Mouse (Mus musculus): ENCODE results near the gene Dscam. TPM values are rescaled to one million over a fixed set of nuclear protein-coding genes. Genes with fewer than 3 reads are reported as not detected.
A peak's percentile ranks its signal among the peaks of the same experiment; 100 is the strongest.

Gene Dscam
- 4.8 and 5.4 TPM in 2 replicates for polyA plus RNA-seq (2016; fragmentation: Nextera tagmentation; extraction: Ambion mirVana)

DNA sequence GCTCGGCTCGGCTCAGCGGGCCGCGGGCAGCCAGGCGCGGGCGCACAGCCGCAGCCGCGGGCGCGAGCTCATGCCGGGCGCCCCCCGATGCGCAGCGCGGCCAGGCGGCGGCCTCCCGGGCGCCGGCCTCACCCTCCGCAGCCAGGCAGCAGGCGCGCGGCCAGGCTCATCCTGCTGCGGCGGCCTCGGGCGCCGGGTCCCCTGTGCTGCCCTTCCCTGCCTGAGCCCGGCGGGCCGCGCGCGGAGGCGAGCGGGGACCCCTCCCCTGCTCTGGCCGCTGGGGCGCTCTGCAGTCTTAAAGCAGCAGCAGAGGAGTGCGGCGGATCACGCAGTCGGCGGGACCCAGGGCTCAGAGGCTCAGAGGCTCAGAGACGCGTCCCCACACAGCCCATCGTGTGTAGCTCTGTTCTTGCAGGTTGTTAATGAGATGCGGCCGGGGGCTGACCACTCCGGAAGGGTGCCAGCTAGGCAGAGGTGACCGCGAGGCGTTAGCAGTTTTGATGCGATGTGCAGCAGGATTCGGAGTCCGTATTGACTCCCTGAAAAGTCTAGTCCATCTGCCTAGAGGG is at the start of gene Dscam:
Dscam (minus strand) TSS at position 240 of the 569 bp plus-strand sequence.
- H3K9me3 ChIP-seq, result no peaks in the 10 kb centered on the region
- H3K4me3 ChIP-seq, result peak within 1 kb of the TSS; percentile 68
- peaks cover 52% of the 10 kb centered on the region for H3K27me3 ChIP-seq
- H3K27ac ChIP-seq (replicated peaks), result peak within 1 kb of the TSS; percentile 91
- peak within 1 kb of the TSS; percentile 75 for H3K9ac ChIP-seq (replicated peaks)
- H3K4me1 ChIP-seq, result peaks cover 9% of the 10 kb centered on the region
- peak within 1 kb of the TSS; percentile 82 for H3K4me2 ChIP-seq (replicated peaks)
- H3K36me3 ChIP-seq, result no peaks in the 10 kb centered on the region
- peak; percentile 67 for ATAC-seq (ENCODE audit: low FRiP score, low read depth)
- 1% methylated on average over 45 of the region's 60 CpGs for WGBS

GRCm38 (mm10) chr16:97219381-97219780 is 48.8 kb upstream of the Dscam start:
- Histone ChIP-seq H3K4me3 (no peak overlapping the region), H3K27ac (replicated peaks) (no peak overlapping the region)
- WGBS, result 78% methylated on average over 2 of the region's 2 CpGs

GRCm38 (mm10) chr16:97209997-97210396 is 39.4 kb upstream of the Dscam start:
- 75% methylated on average over 5 of the region's 5 CpGs for WGBS
- Histone ChIP-seq H3K4me1 (no peaks in the 10 kb centered on the region), H3K4me3 (no peak overlapping the region), H3K9ac (replicated peaks) (no peak overlapping the region), H3K27me3 (no peaks in the 10 kb centered on the region), H3K36me3 (no peaks in the 10 kb centered on the region), H3K9me3 (peaks cover 3% of the 10 kb centered on the region; the same call in 1 of the 2 replicates), H3K4me2 (replicated peaks) (no peak overlapping the region), H3K27ac (replicated peaks) (no peak overlapping the region)
- ATAC-seq (ENCODE audit: low FRiP score, low read depth), result no peak

More at GRCm38 (mm10) chr16:97219381-97219780, 48.8 kb upstream of the Dscam start:
- no peak overlapping the region for H3K9ac ChIP-seq (replicated peaks)
- peaks cover 4% of the 10 kb centered on the region; the same call in 1 of the 2 replicates for H3K9me3 ChIP-seq
- H3K4me1 ChIP-seq, result no peaks in the 10 kb centered on the region
- no peaks in the 10 kb centered on the region for H3K27me3 ChIP-seq
- ATAC-seq (ENCODE audit: low FRiP score, low read depth), result no peak
- no peak overlapping the region for H3K4me2 ChIP-seq (replicated peaks)
- no peaks in the 10 kb centered on the region for H3K36me3 ChIP-seq

- Histone ChIP-seq H3K4me2 (replicated peaks) (no peak overlapping the region), H3K27me3 (no peaks in the 10 kb centered on the region), H3K36me3 (no peaks in the 10 kb centered on the region), H3K4me1 (no peaks in the 10 kb centered on the region), H3K27ac (replicated peaks) (no peak overlapping the region), H3K9me3 (no peaks in the 10 kb centered on the region), H3K9ac (replicated peaks) (no peak overlapping the region), H3K4me3 (no peak overlapping the region)
- WGBS, result 84% methylated on average over 2 of the region's 2 CpGs
- no peak for ATAC-seq (ENCODE audit: low FRiP score, low read depth)
Observed at GRCm38 (mm10) chr16:97208276-97208675, 37.7 kb upstream of the Dscam start.

DNA sequence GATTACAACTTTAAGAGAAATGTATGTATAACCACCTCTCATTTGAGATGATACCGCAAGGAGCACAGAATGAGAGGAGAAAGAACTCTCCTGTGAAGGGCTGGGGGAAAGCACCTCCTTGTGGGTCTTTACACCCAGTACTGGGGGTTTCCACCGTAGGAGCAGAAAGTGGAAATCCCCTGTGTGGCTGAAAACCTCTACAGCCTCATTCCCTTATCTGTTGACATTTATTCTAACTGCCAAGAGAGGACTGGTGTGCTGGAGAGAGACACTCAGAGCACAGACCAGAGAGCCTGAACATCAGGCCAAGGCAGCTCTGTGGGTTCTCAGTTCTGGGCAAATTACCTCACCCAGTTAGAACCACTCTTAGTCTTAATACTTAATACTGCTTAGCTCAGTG is 33.5 kb upstream of the Dscam start:
- Histone ChIP-seq H3K4me1 (no peaks in the 10 kb centered on the region), H3K27ac (replicated peaks) (no peak overlapping the region), H3K36me3 (no peaks in the 10 kb centered on the region), H3K27me3 (no peaks in the 10 kb centered on the region), H3K4me2 (replicated peaks) (no peak overlapping the region), H3K4me3 (no peak overlapping the region), H3K9me3 (no peaks in the 10 kb centered on the region), H3K9ac (replicated peaks) (no peak overlapping the region)
- 82% methylated on average over 2 of the region's 2 CpGs for WGBS
- no peak for ATAC-seq (ENCODE audit: low FRiP score, low read depth)

GRCm38 (mm10) chr16:97203554-97203953 is 33.0 kb upstream of the Dscam start:
- no peak for ATAC-seq (ENCODE audit: low FRiP score, low read depth)
- Histone ChIP-seq H3K27me3 (no peaks in the 10 kb centered on the region), H3K9ac (replicated peaks) (no peak overlapping the region), H3K4me3 (no peak overlapping the region), H3K36me3 (no peaks in the 10 kb centered on the region), H3K4me1 (no peaks in the 10 kb centered on the region), H3K27ac (replicated peaks) (no peak overlapping the region), H3K4me2 (replicated peaks) (no peak overlapping the region), H3K9me3 (no peaks in the 10 kb centered on the region)
- WGBS, result 90% methylated on average over 2 of the region's 2 CpGs

DNA sequence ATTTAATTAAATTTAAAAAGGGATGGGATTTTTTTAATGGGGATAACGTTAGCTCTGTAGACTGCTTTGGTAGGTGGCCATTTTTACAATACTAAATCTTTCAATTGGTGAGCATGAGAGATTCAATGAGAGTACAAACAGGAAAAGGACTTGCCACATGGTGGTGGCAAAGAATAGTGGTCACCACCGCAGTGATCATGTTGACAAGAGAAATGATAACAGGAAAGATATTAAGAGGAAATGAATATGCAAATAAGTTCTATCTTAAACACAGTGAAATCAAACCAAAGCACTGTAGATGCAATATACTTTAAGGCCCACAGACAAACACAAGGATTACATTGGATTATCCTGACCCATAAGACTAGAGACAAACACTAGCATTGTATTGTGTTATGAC is 24.1 kb upstream of the Dscam start:
- Histone ChIP-seq H3K4me2 (replicated peaks) (no peak overlapping the region), H3K4me3 (no peak overlapping the region), H3K27me3 (no peaks in the 10 kb centered on the region), H3K9ac (replicated peaks) (no peak overlapping the region), H3K9me3 (no peaks in the 10 kb centered on the region), H3K36me3 (no peaks in the 10 kb centered on the region), H3K4me1 (0 out of 2 replicates have a peak, but pooled peaks cover 2% of the 10 kb centered on the region), H3K27ac (replicated peaks) (no peak overlapping the region)
- ATAC-seq (ENCODE audit: low FRiP score, low read depth), result no peak
- WGBS, result 69% methylated on average over 2 of the region's 2 CpGs

DNA sequence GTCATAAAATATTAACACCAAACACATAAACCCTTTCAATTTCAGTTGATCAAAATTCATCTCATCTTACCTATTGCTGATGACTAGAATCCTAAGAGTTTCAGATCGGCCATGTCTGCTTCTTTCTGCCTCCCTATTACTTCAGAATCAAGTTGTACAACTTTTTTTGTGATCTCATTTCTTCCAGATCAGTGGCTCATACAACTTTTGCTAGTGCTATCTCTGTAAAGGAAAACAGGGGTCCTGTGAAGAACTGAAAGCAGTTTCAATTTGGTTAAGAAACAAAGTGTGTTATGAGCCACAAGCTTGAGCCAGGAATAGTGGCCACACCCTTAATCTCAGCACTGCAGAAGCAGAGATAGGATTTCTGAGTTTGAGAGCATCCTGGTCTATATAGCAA is 23.6 kb upstream of the Dscam start:
- Histone ChIP-seq H3K9ac (replicated peaks) (no peak overlapping the region), H3K4me3 (no peak overlapping the region), H3K27ac (replicated peaks) (no peak overlapping the region), H3K9me3 (no peaks in the 10 kb centered on the region), H3K4me2 (replicated peaks) (no peak overlapping the region), H3K36me3 (no peaks in the 10 kb centered on the region), H3K4me1 (0 out of 2 replicates have a peak, but pooled peaks cover 2% of the 10 kb centered on the region), H3K27me3 (no peaks in the 10 kb centered on the region)
- ATAC-seq (ENCODE audit: low FRiP score, low read depth), result no peak
- 82% methylated on average over 1 of the region's 1 CpGs for WGBS

GRCm38 (mm10) chr16:97192296-97192695 is 21.7 kb upstream of the Dscam start:
- Histone ChIP-seq H3K4me2 (replicated peaks) (no peak overlapping the region), H3K36me3 (no peaks in the 10 kb centered on the region), H3K4me3 (no peak overlapping the region), H3K9me3 (no peaks in the 10 kb centered on the region), H3K4me1 (0 out of 2 replicates have a peak, but pooled peaks cover 2% of the 10 kb centered on the region), H3K9ac (replicated peaks) (no peak overlapping the region), H3K27me3 (no peaks in the 10 kb centered on the region), H3K27ac (replicated peaks) (no peak overlapping the region)
- WGBS, result 73% methylated on average over 4 of the region's 4 CpGs
- no peak for ATAC-seq (ENCODE audit: low FRiP score, low read depth)

- Histone ChIP-seq H3K36me3 (no peaks in the 10 kb centered on the region), H3K27me3 (no peaks in the 10 kb centered on the region), H3K4me2 (replicated peaks) (no peak overlapping the region), H3K4me1 (0 out of 2 replicates have a peak, but pooled peaks cover 2% of the 10 kb centered on the region), H3K27ac (replicated peaks) (no peak overlapping the region), H3K9me3 (0 out of 2 replicates have a peak, but pooled peaks cover 1% of the 10 kb centered on the region), H3K4me3 (no peak overlapping the region), H3K9ac (replicated peaks) (no peak overlapping the region)
- ATAC-seq (ENCODE audit: low FRiP score, low read depth), result no peak
- WGBS, result 95% methylated on average over 1 of the region's 1 CpGs
Observed at GRCm38 (mm10) chr16:97190604-97191003, 20.1 kb upstream of the Dscam start.

DNA sequence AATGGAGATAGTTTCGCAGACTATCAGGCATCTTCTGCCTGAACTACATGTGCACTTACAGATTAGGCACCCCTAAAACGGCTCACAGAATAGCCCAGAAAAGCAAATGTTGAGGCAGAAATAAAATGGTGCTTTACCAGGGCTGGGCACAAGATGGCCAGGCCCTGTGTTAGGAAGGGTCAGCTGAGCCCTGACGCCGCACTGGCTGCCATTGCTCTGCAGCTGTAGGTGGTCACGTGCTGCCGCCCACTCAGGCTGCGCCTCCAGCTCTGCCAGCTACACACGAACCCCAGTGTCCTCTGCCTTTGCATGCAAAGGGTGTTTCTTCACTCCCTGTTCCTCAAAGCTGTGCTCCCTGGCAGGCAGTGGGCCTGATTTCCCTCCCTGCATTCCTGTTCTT is 948 bp upstream of the Dscam start:
- no peak for ATAC-seq (ENCODE audit: low FRiP score, low read depth)
- H3K9me3 ChIP-seq, result no peaks in the 10 kb centered on the region
- H3K36me3 ChIP-seq, result no peaks in the 10 kb centered on the region
- peak overlapping the region; percentile 91 for H3K27ac ChIP-seq (replicated peaks)
- peak overlapping the region; percentile 82; the same call in 1 of the 2 replicates for H3K4me2 ChIP-seq (replicated peaks)
- H3K27me3 ChIP-seq, result peaks cover 52% of the 10 kb centered on the region
- WGBS, result 48% methylated on average over 8 of the region's 8 CpGs
- H3K4me3 ChIP-seq, result no peak overlapping the region
- H3K9ac ChIP-seq (replicated peaks), result no peak overlapping the region
- peaks cover 5% of the 10 kb centered on the region; the same call in 1 of the 2 replicates for H3K4me1 ChIP-seq

DNA sequence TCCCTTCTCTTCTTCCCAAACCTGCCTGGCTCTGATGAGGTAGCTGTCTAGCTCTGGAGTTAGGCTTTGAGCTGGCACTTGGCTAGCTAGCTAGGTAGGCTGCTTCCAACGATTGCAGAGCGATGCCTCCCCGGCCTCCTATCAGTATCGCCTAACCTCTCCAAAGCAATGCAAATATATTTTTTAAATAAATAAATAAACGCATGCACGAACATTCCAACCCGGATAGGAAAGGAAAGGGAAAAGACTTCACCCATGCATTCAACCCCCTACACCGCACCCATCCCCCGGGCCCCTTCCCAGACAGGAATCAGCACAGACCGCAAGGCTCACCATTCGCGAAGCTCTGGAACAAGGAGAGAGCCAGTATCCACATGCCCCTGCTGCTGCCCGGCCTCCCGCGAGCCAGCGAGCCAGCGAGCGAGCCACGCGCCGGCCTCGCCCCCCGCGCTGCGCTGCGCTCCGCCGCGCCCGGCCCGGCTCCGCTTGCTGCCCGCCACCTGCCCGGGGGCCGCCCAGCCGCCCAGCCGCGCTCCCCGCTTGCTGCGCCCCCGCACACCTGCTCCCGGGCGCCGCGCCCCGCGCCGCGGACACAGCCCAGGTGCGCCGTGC is 545 bp downstream of the Dscam start:
- peak; percentile 51 for ATAC-seq (ENCODE audit: low FRiP score, low read depth)
- Histone ChIP-seq H3K9ac (replicated peaks) (peak overlapping the region; percentile 75), H3K36me3 (no peaks in the 10 kb centered on the region), H3K4me2 (replicated peaks) (peak overlapping the region; percentile 82), H3K4me1 (peaks cover 15% of the 10 kb centered on the region), H3K27ac (replicated peaks) (peak overlapping the region; percentile 91), H3K4me3 (peak overlapping the region; percentile 68), H3K9me3 (no peaks in the 10 kb centered on the region), H3K27me3 (peaks cover 52% of the 10 kb centered on the region)
- WGBS, result under 1% methylated on average over 41 of the region's 51 CpGs
